Mouse (Mus musculus): ENCODE measurements at regions not wholly inside any gene's neighbourhood (a gene's known extent, or its start where the extent isn't known, plus 50 kb on each side); places are given as distances from the start of the nearest gene placed in this dataset.

DNA sequence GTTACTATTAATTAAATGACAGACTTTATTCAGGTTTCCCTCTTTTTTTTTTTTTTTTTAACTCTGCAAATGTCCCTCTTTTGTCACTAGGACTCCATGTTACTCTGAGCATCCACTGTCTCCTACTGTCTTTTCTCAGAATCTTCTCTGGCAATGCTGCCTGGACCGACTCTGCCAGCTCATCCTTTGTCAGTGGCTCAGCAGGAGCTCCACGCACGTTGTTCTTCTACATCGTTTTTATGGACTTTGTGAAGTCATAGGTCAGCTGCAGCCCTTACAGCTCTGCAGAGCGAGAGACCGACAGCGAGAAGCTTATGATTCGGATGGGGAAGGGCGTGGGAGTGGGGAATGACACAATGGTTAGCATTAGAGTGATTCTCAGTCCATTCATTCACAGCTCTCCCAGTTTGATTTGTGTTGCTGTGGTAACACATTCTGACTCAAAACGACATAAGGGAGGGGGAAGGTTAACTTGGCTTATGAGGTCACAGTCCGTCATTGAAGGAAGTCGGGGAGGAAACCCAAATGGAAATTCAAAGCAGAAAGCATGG is 300.1 kb upstream of the Kazn start:
- no peaks in the 10 kb centered on the region for H3K4me1 ChIP-seq (ENCODE audit: control insufficient read depth, low read depth, low read length)
- ATAC-seq (ENCODE audit: low read depth): no peak
- H3K9ac ChIP-seq (ENCODE audit: low read depth, low read length): no peak overlapping the region
- H3K4me2 ChIP-seq (ENCODE audit: low read depth, low read length): no peak overlapping the region
- no peak overlapping the region for H3K4me3 ChIP-seq (ENCODE audit: low read depth, low read length)
- 59% methylated on average over 12 of the region's 12 CpGs for WGBS (ENCODE audit: insufficient replicate concordance)
- H3K27me3 ChIP-seq (ENCODE audit: control insufficient read depth, insufficient read depth, low read depth, low read length): no peaks in the 10 kb centered on the region
- H3K27ac ChIP-seq (ENCODE audit: low read length): no peak overlapping the region
- no peaks in the 10 kb centered on the region; the same call in 1 of the 2 replicates for H3K9me3 ChIP-seq (replicated peaks; ENCODE audit: control insufficient read depth, low read length)
- H3K36me3 ChIP-seq (ENCODE audit: control insufficient read depth, insufficient read depth): no peaks in the 10 kb centered on the region

DNA sequence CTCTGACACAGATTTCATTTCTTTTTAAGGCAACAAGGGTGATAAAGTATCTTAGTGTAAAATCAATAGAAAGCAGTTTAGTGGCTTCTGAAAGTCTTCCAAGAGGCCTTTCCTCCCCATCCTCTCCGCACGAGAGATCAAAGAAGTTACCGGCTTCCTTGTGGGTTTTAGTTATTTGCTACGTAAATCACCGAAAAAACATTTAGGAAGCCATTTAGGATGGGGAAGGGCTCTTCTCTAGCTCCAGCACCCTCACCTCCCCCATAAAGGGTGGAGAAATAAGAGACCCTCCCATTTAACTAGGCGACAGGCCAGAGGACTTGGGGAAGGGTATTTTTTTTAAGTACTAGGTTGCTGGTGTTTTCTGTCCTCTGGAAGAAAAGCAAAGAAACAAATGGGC is 287.9 kb upstream of the Kazn start:
- Histone ChIP-seq H3K36me3 (ENCODE audit: control insufficient read depth, insufficient read depth) (no peaks in the 10 kb centered on the region), H3K4me3 (ENCODE audit: low read depth, low read length) (no peak overlapping the region), H3K9me3 (replicated peaks; ENCODE audit: control insufficient read depth, low read length) (no peaks in the 10 kb centered on the region), H3K9ac (ENCODE audit: low read depth, low read length) (no peak overlapping the region), H3K4me2 (ENCODE audit: low read depth, low read length) (no peak overlapping the region), H3K27ac (ENCODE audit: low read length) (no peak overlapping the region), H3K4me1 (ENCODE audit: control insufficient read depth, low read depth, low read length) (no peaks in the 10 kb centered on the region), H3K27me3 (ENCODE audit: control insufficient read depth, insufficient read depth, low read depth, low read length) (no peaks in the 10 kb centered on the region)
- ATAC-seq (ENCODE audit: low read depth): no peak
- WGBS (ENCODE audit: insufficient replicate concordance): 54% methylated on average over 6 of the region's 6 CpGs

GRCm38 (mm10) chr4:142517478-142518455 is 278.6 kb upstream of the Kazn start:
- no peak overlapping the region for H3K9ac ChIP-seq (ENCODE audit: low read depth, low read length)
- ATAC-seq (ENCODE audit: low read depth): no peak

GRCm38 (mm10) chr4:142514751-142515150 is 275.6 kb upstream of the Kazn start:
- 69% methylated on average over 4 of the region's 4 CpGs for WGBS (ENCODE audit: insufficient replicate concordance)
- Histone ChIP-seq H3K4me3 (ENCODE audit: low read depth, low read length) (no peak overlapping the region), H3K27me3 (ENCODE audit: control insufficient read depth, insufficient read depth, low read depth, low read length) (no peaks in the 10 kb centered on the region), H3K4me2 (ENCODE audit: low read depth, low read length) (no peak overlapping the region), H3K27ac (ENCODE audit: low read length) (no peak overlapping the region), H3K4me1 (ENCODE audit: control insufficient read depth, low read depth, low read length) (no peaks in the 10 kb centered on the region), H3K9me3 (replicated peaks; ENCODE audit: control insufficient read depth, low read length) (no peaks in the 10 kb centered on the region), H3K9ac (ENCODE audit: low read depth, low read length) (no peak overlapping the region), H3K36me3 (ENCODE audit: control insufficient read depth, insufficient read depth) (no peaks in the 10 kb centered on the region)
- ATAC-seq (ENCODE audit: low read depth): no peak

More at GRCm38 (mm10) chr4:142517478-142518455, 278.6 kb upstream of the Kazn start:
- 56% methylated on average over 21 of the region's 21 CpGs for WGBS (ENCODE audit: insufficient replicate concordance)
- Histone ChIP-seq H3K9me3 (replicated peaks; ENCODE audit: control insufficient read depth, low read length) (no peaks in the 10 kb centered on the region), H3K36me3 (ENCODE audit: control insufficient read depth, insufficient read depth) (no peaks in the 10 kb centered on the region), H3K4me1 (ENCODE audit: control insufficient read depth, low read depth, low read length) (no peaks in the 10 kb centered on the region), H3K4me3 (ENCODE audit: low read depth, low read length) (no peak overlapping the region), H3K4me2 (ENCODE audit: low read depth, low read length) (no peak overlapping the region), H3K27me3 (ENCODE audit: control insufficient read depth, insufficient read depth, low read depth, low read length) (no peaks in the 10 kb centered on the region), H3K27ac (ENCODE audit: low read length) (no peak overlapping the region)

- no peak for ATAC-seq (ENCODE audit: low read depth)
- Histone ChIP-seq H3K4me1 (ENCODE audit: control insufficient read depth, low read depth, low read length) (no peaks in the 10 kb centered on the region), H3K27ac (ENCODE audit: low read length) (no peak overlapping the region), H3K27me3 (ENCODE audit: control insufficient read depth, insufficient read depth, low read depth, low read length) (no peaks in the 10 kb centered on the region), H3K4me2 (ENCODE audit: low read depth, low read length) (no peak overlapping the region), H3K9ac (ENCODE audit: low read depth, low read length) (no peak overlapping the region), H3K4me3 (ENCODE audit: low read depth, low read length) (no peak overlapping the region), H3K9me3 (replicated peaks; ENCODE audit: control insufficient read depth, low read length) (no peaks in the 10 kb centered on the region), H3K36me3 (ENCODE audit: control insufficient read depth, insufficient read depth) (no peaks in the 10 kb centered on the region)
- 41% methylated on average over 2 of the region's 2 CpGs for WGBS (ENCODE audit: insufficient replicate concordance)
Measured at GRCm38 (mm10) chr4:142509386-142509785, 270.2 kb upstream of the Kazn start.

DNA sequence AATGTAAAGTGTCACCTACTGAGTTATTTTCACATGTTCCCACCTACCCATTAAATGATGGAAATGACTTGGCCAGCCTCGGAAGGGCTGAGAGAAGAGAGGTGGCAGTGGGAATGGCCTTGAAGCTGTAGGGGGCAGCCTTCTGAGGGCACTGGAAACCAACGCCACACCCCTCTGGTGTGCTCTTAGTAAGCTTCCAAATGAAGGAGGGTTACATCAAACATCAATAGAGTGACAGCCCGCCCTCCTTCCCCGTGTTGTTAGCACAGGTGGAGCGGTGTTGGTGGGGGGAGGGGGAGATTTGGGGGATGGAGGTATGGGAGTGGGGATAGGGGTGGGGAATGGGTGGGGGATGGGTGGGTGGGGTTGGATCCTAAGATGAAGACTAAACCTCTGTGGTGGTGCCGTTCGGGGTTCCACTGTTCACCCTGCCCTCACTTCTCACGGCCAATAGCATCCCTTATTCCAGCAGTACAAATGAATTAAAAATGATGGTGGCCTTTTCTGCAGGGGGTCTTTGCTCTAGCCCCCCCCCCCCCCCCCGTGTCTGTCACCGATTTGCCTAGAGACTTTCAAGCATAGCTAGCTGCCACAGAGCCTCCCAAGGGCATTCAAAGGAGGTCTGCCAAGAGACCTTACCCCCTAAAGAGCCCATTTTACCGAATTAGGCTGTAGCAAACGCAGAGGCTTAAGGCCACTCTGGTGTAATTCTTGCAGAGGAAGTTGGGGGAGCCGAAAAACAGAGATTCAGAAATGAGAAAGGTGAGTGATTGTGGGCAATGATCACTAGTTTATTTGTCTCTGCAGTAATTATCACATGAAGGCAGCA is 267.4 kb upstream of the Kazn start:
- Histone ChIP-seq H3K4me2 (ENCODE audit: low read depth, low read length) (no peak overlapping the region), H3K36me3 (ENCODE audit: control insufficient read depth, insufficient read depth) (no peaks in the 10 kb centered on the region), H3K27me3 (ENCODE audit: control insufficient read depth, insufficient read depth, low read depth, low read length) (no peaks in the 10 kb centered on the region), H3K4me1 (ENCODE audit: control insufficient read depth, low read depth, low read length) (no peaks in the 10 kb centered on the region), H3K4me3 (ENCODE audit: low read depth, low read length) (no peak overlapping the region), H3K9ac (ENCODE audit: low read depth, low read length) (no peak overlapping the region), H3K27ac (ENCODE audit: low read length) (no peak overlapping the region), H3K9me3 (replicated peaks; ENCODE audit: control insufficient read depth, low read length) (no peaks in the 10 kb centered on the region)
- WGBS (ENCODE audit: insufficient replicate concordance): 12% methylated on average over 12 of the region's 13 CpGs
- no peak for ATAC-seq (ENCODE audit: low read depth)

DNA sequence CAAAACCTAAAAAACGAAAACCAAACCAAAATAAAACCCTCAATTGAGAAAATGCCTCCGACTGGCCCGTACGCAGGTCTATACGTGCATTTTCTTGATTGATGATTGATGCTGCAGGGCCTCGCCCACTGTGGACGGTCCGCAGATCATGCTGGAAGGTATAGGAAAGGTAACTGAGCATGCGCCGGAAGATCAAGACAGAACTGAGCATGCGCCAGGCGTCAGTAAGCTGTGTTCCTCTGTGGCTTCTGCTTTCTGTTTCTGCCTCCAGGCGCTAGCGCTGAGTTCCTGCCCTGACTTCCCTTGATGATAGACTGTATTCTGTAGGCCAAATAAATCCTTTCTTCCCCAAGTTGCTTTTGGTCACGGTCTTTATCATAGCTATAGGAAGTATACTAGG is 264.6 kb upstream of the Kazn start:
- Histone ChIP-seq H3K9ac (ENCODE audit: low read depth, low read length) (no peak overlapping the region), H3K36me3 (ENCODE audit: control insufficient read depth, insufficient read depth) (no peaks in the 10 kb centered on the region), H3K9me3 (replicated peaks; ENCODE audit: control insufficient read depth, low read length) (no peaks in the 10 kb centered on the region), H3K27me3 (ENCODE audit: control insufficient read depth, insufficient read depth, low read depth, low read length) (no peaks in the 10 kb centered on the region), H3K4me3 (ENCODE audit: low read depth, low read length) (no peak overlapping the region), H3K27ac (ENCODE audit: low read length) (no peak overlapping the region), H3K4me2 (ENCODE audit: low read depth, low read length) (no peak overlapping the region), H3K4me1 (ENCODE audit: control insufficient read depth, low read depth, low read length) (no peaks in the 10 kb centered on the region)
- ATAC-seq (ENCODE audit: low read depth): no peak
- WGBS (ENCODE audit: insufficient replicate concordance): 75% methylated on average over 15 of the region's 15 CpGs

GRCm38 (mm10) chr4:142501177-142501576 is 262.0 kb upstream of the Kazn start:
- H3K4me1 ChIP-seq (ENCODE audit: control insufficient read depth, low read depth, low read length): no peaks in the 10 kb centered on the region
- no peak for ATAC-seq (ENCODE audit: low read depth)
- WGBS (ENCODE audit: insufficient replicate concordance): 59% methylated on average over 8 of the region's 8 CpGs
- H3K4me2 ChIP-seq (ENCODE audit: low read depth, low read length): no peak overlapping the region
- H3K9me3 ChIP-seq (replicated peaks; ENCODE audit: control insufficient read depth, low read length): no peaks in the 10 kb centered on the region
- no peaks in the 10 kb centered on the region for H3K36me3 ChIP-seq (ENCODE audit: control insufficient read depth, insufficient read depth)
- no peak overlapping the region for H3K9ac ChIP-seq (ENCODE audit: low read depth, low read length)
- H3K27ac ChIP-seq (ENCODE audit: low read length): no peak overlapping the region
- no peaks in the 10 kb centered on the region; the same call in 1 of the 2 replicates for H3K27me3 ChIP-seq (ENCODE audit: control insufficient read depth, insufficient read depth, low read depth, low read length)
- H3K4me3 ChIP-seq (ENCODE audit: low read depth, low read length): no peak overlapping the region
